ENCODE assay signal across 14 mouse cellular contexts in the genomic region with DNA sequence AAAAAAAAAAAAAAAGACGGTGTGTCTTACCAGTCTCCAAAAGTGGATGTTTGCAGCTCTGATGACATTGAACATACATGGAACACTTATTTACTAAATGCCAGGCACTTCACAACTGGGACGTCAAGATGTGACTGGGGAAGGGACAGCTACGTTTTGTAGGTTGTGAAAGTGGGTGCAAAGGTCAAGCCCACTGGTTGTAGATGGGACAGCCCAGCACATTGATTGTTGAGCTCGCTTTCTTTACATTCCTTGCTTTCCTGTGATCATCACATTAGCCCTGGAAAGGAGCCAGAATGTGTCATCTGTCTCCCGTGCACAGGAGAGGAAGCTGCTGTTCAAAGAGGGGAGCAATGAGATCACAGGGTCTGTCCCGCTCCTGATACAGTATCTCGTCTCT.
"Had no signal": no experiment of that assay in that cellular context is flagged by ENCODE, and none has a peak within 500 bp of the region (broad histone marks: within the 10 kb centered on the region; RNA-seq: fewer than 3 reads in every experiment).

No protein-coding gene starts in this region.

- H3K4me1 ChIP-seq: midbrain, embryonic 12.5 days; midbrain, embryonic 15.5 days; neural tube, embryonic 12.5 days had no signal

- H3K4me2 ChIP-seq: limb, embryonic 15.5 days; midbrain, embryonic 12.5 days; midbrain, embryonic 15.5 days; neural tube, embryonic 12.5 days had no signal

- H3K9ac ChIP-seq: limb, embryonic 15.5 days; liver, embryonic 14.5 days; midbrain, embryonic 12.5 days; midbrain, embryonic 15.5 days; neural tube, embryonic 12.5 days had no signal

- H3K9me3 ChIP-seq: limb, embryonic 15.5 days; megakaryocyte, embryonic 14.5 days; midbrain, embryonic 12.5 days; midbrain, embryonic 15.5 days; neural tube, embryonic 12.5 days had no signal

- H3K36me3 ChIP-seq: limb, embryonic 15.5 days; midbrain, embryonic 12.5 days; midbrain, embryonic 15.5 days; neural tube, embryonic 12.5 days had no signal

- H3K27me3 ChIP-seq: neural tube, embryonic 12.5 days had no signal

- DNase-seq: lung, adult 2 months; lung, postnatal 14 days; lung, postnatal 36 days; right cerebral cortex, postnatal 14 days; thymus, adult 18-20 months; thymus, postnatal 14 days; thymus, postnatal 36 days had no signal

- H3K4me3 ChIP-seq: limb, embryonic 15.5 days; megakaryocyte, embryonic 14.5 days; midbrain, embryonic 12.5 days; midbrain, embryonic 15.5 days; neural tube, embryonic 12.5 days had no signal

- H3K27ac ChIP-seq: limb, embryonic 15.5 days; liver, embryonic 14.5 days; macrophage; midbrain, embryonic 12.5 days; midbrain, embryonic 15.5 days; neural tube, embryonic 12.5 days had no signal

- ATAC-seq: midbrain, embryonic 15.5 days had no signal
